In the genomic region with DNA sequence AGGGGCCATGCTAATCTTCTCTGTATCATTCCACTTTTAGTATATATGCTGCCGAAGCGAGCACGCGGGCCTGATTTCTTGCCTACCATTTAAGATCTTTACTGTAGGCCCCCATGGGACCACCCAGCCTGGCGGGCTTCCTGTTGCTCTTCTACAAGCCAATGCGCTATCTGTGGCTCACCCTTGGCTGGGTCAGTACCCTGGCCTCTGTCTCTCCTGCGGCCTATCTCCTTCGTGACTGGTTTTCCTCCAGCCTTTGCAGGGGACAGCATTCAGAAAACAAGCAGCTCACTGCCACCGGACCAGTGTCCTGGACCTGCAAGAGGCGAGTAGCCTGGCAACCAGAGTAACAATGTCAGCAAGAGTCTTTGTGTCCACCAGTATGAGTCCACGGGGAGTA, we compare ENCODE assay signal across 19 mouse cellular contexts. TPM values are rescaled to one million over a fixed set of nuclear protein-coding genes. Genes with fewer than 3 reads are reported as not detected.
DNase-seq lines count a peak whose midpoint lies in the region; ATAC-seq and TF ChIP-seq lines count a peak whose summit lies in the region.
"Had no signal": no experiment of that assay in that cellular context is flagged by ENCODE, and none has a peak within 500 bp of the region (broad histone marks: within the 10 kb centered on the region; RNA-seq: fewer than 3 reads in every experiment).

No protein-coding gene starts in this region.

- no peaks in the 10 kb centered on the region for H3K27me3 ChIP-seq in heart, embryonic 10.5 days (ENCODE audit: insufficient read depth, poor library complexity, severe bottlenecking)
- H3K27me3 ChIP-seq in liver, adult 2 months (ENCODE audit: control insufficient read depth, insufficient read depth, low read length) = no peaks in the 10 kb centered on the region
- no peaks in the 10 kb centered on the region for H3K27me3 ChIP-seq in embryonic facial prominence, embryonic 10.5 days (replicated peaks; ENCODE audit: low read depth, poor library complexity, severe bottlenecking)
- no peaks in the 10 kb centered on the region for H3K27me3 ChIP-seq in liver, embryonic 12.5 days (replicated peaks)
- H3K27me3 ChIP-seq: Patski had no signal

- H3K36me3 ChIP-seq in heart, embryonic 10.5 days = 0 out of 2 replicates have a peak, but pooled peaks cover 3% of the 10 kb centered on the region
- H3K36me3 ChIP-seq in liver, adult 2 months (ENCODE audit: control insufficient read depth, insufficient read depth, low read length) = no peaks in the 10 kb centered on the region
- no peaks in the 10 kb centered on the region for H3K36me3 ChIP-seq in embryonic facial prominence, embryonic 10.5 days (replicated peaks)
- H3K36me3 ChIP-seq in liver, embryonic 12.5 days = peaks cover 49% of the 10 kb centered on the region

- intact Hi-C loops in heart, postnatal 25 days (cut with DNase I) = no loop called here

- TF ChIP-seq POLR2A in liver, adult 2 months (IDR thresholded peaks at IDR 0.05; ENCODE audit: extremely low read depth, insufficient read depth, low read length) = no peak

- H3K79me2 ChIP-seq in liver, adult 2 months (ENCODE audit: control insufficient read depth, insufficient read depth, low read length) = no peaks in the 10 kb centered on the region

- no peak overlapping the region for H3K4me2 ChIP-seq in liver, embryonic 12.5 days
- H3K4me2 ChIP-seq: forebrain, embryonic 13.5 days had no signal

- H3K9me3 ChIP-seq in heart, embryonic 10.5 days = no peaks in the 10 kb centered on the region
- no peaks in the 10 kb centered on the region for H3K9me3 ChIP-seq in embryonic facial prominence, embryonic 10.5 days
- H3K9me3 ChIP-seq in liver, embryonic 12.5 days (replicated peaks) = no peaks in the 10 kb centered on the region
- H3K9me3 ChIP-seq: forebrain, embryonic 13.5 days had no signal

- H3K4me1 ChIP-seq in heart, embryonic 10.5 days = peaks cover 86% of the 10 kb centered on the region
- peaks cover 20% of the 10 kb centered on the region for H3K4me1 ChIP-seq in liver, adult 2 months (ENCODE audit: control insufficient read depth, insufficient read depth, low read length)
- H3K4me1 ChIP-seq in embryonic facial prominence, embryonic 10.5 days = peaks cover 80% of the 10 kb centered on the region
- peaks cover 94% of the 10 kb centered on the region for H3K4me1 ChIP-seq in liver, embryonic 12.5 days

- 40% methylated on average over 11 of the region's 11 CpGs for WGBS in heart, embryonic 10.5 days
- WGBS in liver, adult 2 months = 74% methylated on average over 11 of the region's 11 CpGs
- 75% methylated on average over 11 of the region's 11 CpGs for WGBS in embryonic facial prominence, embryonic 10.5 days
- WGBS in liver, embryonic 12.5 days (ENCODE audit: insufficient replicate concordance) = 45% methylated on average over 11 of the region's 11 CpGs

- H3K9ac ChIP-seq in liver, adult 2 months (ENCODE audit: low read depth, low read length) = no peak overlapping the region
- H3K9ac ChIP-seq in liver, embryonic 12.5 days = peak overlapping the region; percentile 47; the same call in 1 of the 2 replicates
- H3K9ac ChIP-seq: forebrain, embryonic 13.5 days had no signal

- no peak for DNase-seq in heart, embryonic 10.5 days (ENCODE audit: low spot score)
- no peak for DNase-seq in heart, postnatal 25 days (ENCODE audit: low spot score)
- no peak for DNase-seq in liver, adult 2 months (ENCODE audit: extremely low read depth, low read depth, low spot score)
- DNase-seq in liver (no peak), adipocyte (ENCODE audit: low spot score) (no peak)
- no peak for DNase-seq in embryonic facial prominence, embryonic 10.5 days (ENCODE audit: low spot score)
- DNase-seq in frontal cortex, postnatal 10 days (ENCODE audit: low spot score in 2 of 2) = no peak
- DNase-seq: adrenal gland, postnatal 25 days; cerebellum, adult 11 months; embryo, embryonic 11 days; gastrocnemius, postnatal 36 days; layer of hippocampus, postnatal 36 days; spleen, adult 18-20 months; thymus, postnatal 14 days had no signal

- peak overlapping the region; percentile 72 for H3K27ac ChIP-seq in heart, embryonic 10.5 days
- H3K27ac ChIP-seq in liver, adult 2 months (replicated peaks; ENCODE audit: insufficient read depth, low read depth, low read length) = peak overlapping the region; percentile 9; the same call in 1 of the 2 replicates
- 0 out of 2 replicates have a peak overlapping the region, but pooled peaks have one; percentile 31 for H3K27ac ChIP-seq in embryonic facial prominence, embryonic 10.5 days (replicated peaks)
- H3K27ac ChIP-seq in liver, embryonic 12.5 days = peak overlapping the region; percentile 32
- H3K27ac ChIP-seq: forebrain, embryonic 13.5 days; macrophage had no signal

- ATAC-seq in liver, embryonic 12.5 days = no peak
- ATAC-seq: forebrain, embryonic 13.5 days; inflammation-experienced regulatory T-cells, adult 6 months; Patski had no signal

- no peak overlapping the region for H3K4me3 ChIP-seq in heart, embryonic 10.5 days
- H3K4me3 ChIP-seq in liver, adult 2 months (ENCODE audit: insufficient read depth, low read depth, low read length) = no peak overlapping the region
- H3K4me3 ChIP-seq in embryonic facial prominence, embryonic 10.5 days = no peak overlapping the region
- H3K4me3 ChIP-seq in liver, embryonic 12.5 days = no peak overlapping the region
- H3K4me3 ChIP-seq: forebrain, embryonic 13.5 days had no signal

- TF ChIP-seq CTCF in liver, adult 2 months (IDR thresholded peaks at IDR 0.05; ENCODE audit: low read depth, low read length) = no peak

RNA-seq across cellular contexts. Expression of a gene that starts 30.5 kb away (rescaled TPM):
- 23.7 and 29.3 TPM in 2 replicates for polyA plus RNA-seq in heart, embryonic 10.5 days (2016; fragmentation: Nextera tagmentation; extraction: Ambion mirVana)
- total RNA-seq in heart, postnatal 25 days (2021) = 10 to 100 TPM; 17.2 to 19.1 TPM
- total RNA-seq in liver, adult 2 months (2014; rRNA removed) = 2.2 and 4.6 TPM in 2 replicates
- 8.0 and 11.1 TPM in 2 replicates for polyA plus RNA-seq in liver, adult 2 months (2012; rRNA removed)
- 8.5 and 9.0 TPM in 2 replicates for polyA plus RNA-seq in embryonic facial prominence, embryonic 10.5 days (2016; fragmentation: Nextera tagmentation; extraction: Ambion mirVana)
- 21.7 and 24.4 TPM in 2 replicates for polyA plus RNA-seq in liver, embryonic 12.5 days (2016; fragmentation: Nextera tagmentation; extraction: Ambion mirVana)

RNA-seq across cellular contexts. Expression of a gene that starts 44.7 kb away (rescaled TPM):
- 40.5 and 45.9 TPM in 2 replicates for polyA plus RNA-seq in heart, embryonic 10.5 days (2016; fragmentation: Nextera tagmentation; extraction: Ambion mirVana)
- 10 to 100 TPM in 1 of 2 experiments, 1 to 10 TPM in 1; 7.3 to 11.4 TPM for total RNA-seq in heart, postnatal 25 days (2021)
- total RNA-seq in liver, adult 2 months (2014; rRNA removed) = 7.0 and 13.5 TPM in 2 replicates
- 21.1 and 27.0 TPM in 2 replicates for polyA plus RNA-seq in liver, adult 2 months (2012; rRNA removed)
- polyA plus RNA-seq in embryonic facial prominence, embryonic 10.5 days (2016; fragmentation: Nextera tagmentation; extraction: Ambion mirVana) = 69.9 and 72.9 TPM in 2 replicates
- 37.1 and 38.7 TPM in 2 replicates for polyA plus RNA-seq in liver, embryonic 12.5 days (2016; fragmentation: Nextera tagmentation; extraction: Ambion mirVana)

RNA-seq across cellular contexts. Expression of a gene that starts 44.7 kb away (rescaled TPM):
- polyA plus RNA-seq in heart, embryonic 10.5 days (2016; fragmentation: Nextera tagmentation; extraction: Ambion mirVana) = 37.1 and 38.8 TPM in 2 replicates
- 10 to 100 TPM; 35.8 to 38.2 TPM for total RNA-seq in heart, postnatal 25 days (2021)
- total RNA-seq in liver, adult 2 months (2014; rRNA removed) = 5.3 and 6.8 TPM in 2 replicates
- 22.8 and 24.2 TPM in 2 replicates for polyA plus RNA-seq in liver, adult 2 months (2012; rRNA removed)
- 32.1 and 33.6 TPM in 2 replicates for polyA plus RNA-seq in embryonic facial prominence, embryonic 10.5 days (2016; fragmentation: Nextera tagmentation; extraction: Ambion mirVana)
- polyA plus RNA-seq in liver, embryonic 12.5 days (2016; fragmentation: Nextera tagmentation; extraction: Ambion mirVana) = 16.6 and 17.3 TPM in 2 replicates

RNA-seq across cellular contexts. Expression of a gene that starts 47.2 kb away (rescaled TPM):
- polyA plus RNA-seq in heart, embryonic 10.5 days (2016; fragmentation: Nextera tagmentation; extraction: Ambion mirVana) = 47.6 TPM in 2 replicates
- 1 to 10 TPM; 2.7 to 3.2 TPM for total RNA-seq in heart, postnatal 25 days (2021)
- total RNA-seq in liver, adult 2 months (2014; rRNA removed) = 1.0 and 3.0 TPM in 2 replicates
- 2.5 and 2.9 TPM in 2 replicates for polyA plus RNA-seq in liver, adult 2 months (2012; rRNA removed)
- polyA plus RNA-seq in embryonic facial prominence, embryonic 10.5 days (2016; fragmentation: Nextera tagmentation; extraction: Ambion mirVana) = 70.0 and 76.4 TPM in 2 replicates
- polyA plus RNA-seq in liver, embryonic 12.5 days (2016; fragmentation: Nextera tagmentation; extraction: Ambion mirVana) = 65.7 and 66.8 TPM in 2 replicates

RNA-seq across cellular contexts. Expression of a gene that starts 56.1 kb away (rescaled TPM):
- 318 and 361 TPM in 2 replicates for polyA plus RNA-seq in heart, embryonic 10.5 days (2016; fragmentation: Nextera tagmentation; extraction: Ambion mirVana)
- total RNA-seq in heart, postnatal 25 days (2021) = 10 to 100 TPM; 30.6 to 39.3 TPM
- 59.8 and 68.3 TPM in 2 replicates for total RNA-seq in liver, adult 2 months (2014; rRNA removed)
- 80.5 and 105 TPM in 2 replicates for polyA plus RNA-seq in liver, adult 2 months (2012; rRNA removed)
- polyA plus RNA-seq in embryonic facial prominence, embryonic 10.5 days (2016; fragmentation: Nextera tagmentation; extraction: Ambion mirVana) = 296 and 300 TPM in 2 replicates
- polyA plus RNA-seq in liver, embryonic 12.5 days (2016; fragmentation: Nextera tagmentation; extraction: Ambion mirVana) = 226 and 253 TPM in 2 replicates

Comparison
In these comparisons a context has a peak if more than half of its experiments do, and no peak if none do; other contexts are left out.
1. H3K27ac ChIP-seq: peak in every context shown above with its lines; median percentile 72 in heart, embryonic 10.5 days; 32 in liver, embryonic 12.5 days; 31 in embryonic facial prominence, embryonic 10.5 days; 9 in liver, adult 2 months.